Mouse (Mus musculus): Measurements from ENCODE around the gene Cyld.

DNA sequence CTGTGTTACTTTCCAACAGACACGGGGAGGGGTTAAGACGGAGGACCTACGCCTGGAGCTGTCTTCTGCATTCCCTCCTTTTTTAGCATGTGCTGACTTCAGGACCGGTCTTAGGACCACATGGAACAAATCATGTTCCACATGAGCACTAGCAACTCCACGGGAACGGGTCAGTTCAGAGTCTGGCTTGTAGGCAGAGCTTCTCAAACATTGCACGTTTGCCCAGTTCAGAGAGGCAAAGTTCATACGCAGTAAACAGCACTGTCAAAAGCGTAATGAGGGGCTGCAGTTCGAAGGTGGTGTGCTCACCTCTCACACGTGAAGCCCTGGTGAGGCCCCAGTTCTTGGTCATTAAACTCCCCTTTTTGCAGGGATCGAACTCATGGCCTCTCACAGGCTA is 65.2 kb downstream of the Cyld start:
- TF ChIP-seq CTCF (IDR thresholded peaks at IDR 0.05; ENCODE audit: insufficient read depth, low read depth, low read length) = no peak
- TF ChIP-seq POLR2A (IDR thresholded peaks at IDR 0.05; ENCODE audit: insufficient read depth, low read depth, low read length) = no peak

All from olfactory bulb, adult 2 months (tissue).